Mouse (Mus musculus) lung, adult 2 months (tissue): ENCODE measurements around the gene Kcnab3. TPM values are rescaled to one million over a fixed set of nuclear protein-coding genes. Genes with fewer than 3 reads are reported as not detected.

Experiments
- DNase-seq: peaks from one replicate; pipeline ENCODE4 v3.0.0; 2022
- H3K4me1 ChIP-seq: fragments of 200-500 bp; 2 replicates; pipeline ENCODE4 v1.6.1; 2011; ENCODE audit warnings: low read length; ENCODE audit not compliant: control insufficient read depth, insufficient read depth
- H3K4me3 ChIP-seq: fragments of 200-500 bp; replicated peaks from 2 replicates; pipeline ENCODE3; 2011; ENCODE audit warnings: low read depth, mild to moderate bottlenecking, control low read depth, low read length; ENCODE audit errors: extremely low read depth
- CTCF ChIP-seq: fragments of 200-500 bp; IDR thresholded peaks from 2 replicates; pipeline ENCODE4 v1.5.1; 2011; ENCODE audit warnings: mild to moderate bottlenecking, low read length, control low read depth; ENCODE audit not compliant: insufficient read depth
- POLR2A ChIP-seq: fragments of 200-500 bp; IDR thresholded peaks from 2 replicates; pipeline ENCODE4 v1.6.1; 2011; ENCODE audit warnings: low read depth, mild to moderate bottlenecking, control low read depth, low read length, borderline replicate concordance; ENCODE audit errors: extremely low read depth
- WGBS: fragments of 180-500 bp; shearing (Covaris S2); methylation state at CpG from one replicate; pipeline ENCODE4 v1.1.7; 2018; 5-methylcytosine and 5-hydroxymethylcytosine counted together
- polyA plus RNA-seq: library from polyadenylated mRNA; depleted of rRNA; stranded (reverse); fragments of >200 nt; gene quantifications from 2 replicates; pipeline ENCODE4 v1.2.3, GENCODE M21; 2012

The Kcnab3 gene
- polyA plus RNA-seq, 1 experiment = 2.2 TPM

DNA sequence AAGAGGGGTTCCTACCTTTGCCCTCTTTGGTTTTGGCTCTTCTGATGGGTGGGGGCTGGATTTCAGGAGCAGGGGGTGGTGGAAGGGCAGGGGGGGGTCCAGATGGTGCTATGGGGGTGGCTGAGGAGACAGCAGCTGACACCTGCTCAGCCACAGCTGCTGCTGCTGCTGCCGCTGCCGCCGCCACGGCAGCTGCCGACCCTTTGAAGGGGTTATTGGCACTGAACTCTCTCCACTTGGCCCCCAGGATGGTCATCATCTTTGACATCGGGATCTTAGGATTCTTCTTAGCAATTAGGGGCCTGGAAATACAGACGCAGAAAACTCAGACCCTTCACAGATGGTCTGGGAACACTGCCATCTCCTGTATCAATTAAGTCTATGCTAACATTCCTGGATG lies 36.0 kb downstream of the Kcnab3 start:
- Histone ChIP-seq H3K4me1 (peaks cover 19% of the 10 kb centered on the region), H3K4me3 (no peak overlapping the region)
- no peak for DNase-seq
- 75% methylated on average over 7 of the region's 7 CpGs for WGBS
- TF ChIP-seq CTCF (no peak), POLR2A (no peak)

- Histone ChIP-seq H3K4me3 (no peak overlapping the region), H3K4me1 (peaks cover 19% of the 10 kb centered on the region)
- no peak for DNase-seq
- WGBS = 90% methylated on average over 2 of the region's 2 CpGs
- TF ChIP-seq CTCF = no peak
- TF ChIP-seq POLR2A = no peak
Observed at GRCm38 (mm10) chr11:69362479-69362878, 36.4 kb downstream of the Kcnab3 start.

GRCm38 (mm10) chr11:69364376-69364775 lies 38.3 kb downstream of the Kcnab3 start:
- DNase-seq = no peak
- WGBS = 24% methylated on average over 8 of the region's 8 CpGs
- TF ChIP-seq CTCF (no peak), POLR2A (no peak)
- Histone ChIP-seq H3K4me1 (peaks cover 21% of the 10 kb centered on the region), H3K4me3 (no peak overlapping the region)

- TF ChIP-seq POLR2A (peak; percentile 47; the same call in 1 of the 2 replicates), CTCF (no peak)
- DNase-seq = peak; percentile 98
- 7% methylated on average over 6 of the region's 6 CpGs for WGBS
- no peak overlapping the region for H3K4me3 ChIP-seq
- peaks cover 21% of the 10 kb centered on the region for H3K4me1 ChIP-seq
Observed at GRCm38 (mm10) chr11:69364910-69365309, 38.9 kb downstream of the Kcnab3 start.

- DNase-seq = no peak
- 25% methylated on average over 6 of the region's 6 CpGs for WGBS
- Histone ChIP-seq H3K4me1 (peaks cover 21% of the 10 kb centered on the region), H3K4me3 (peak overlapping the region; percentile 15)
- no peak for TF ChIP-seq CTCF
- no peak for TF ChIP-seq POLR2A
Observed at GRCm38 (mm10) chr11:69365722-69366121, 39.7 kb downstream of the Kcnab3 start.

GRCm38 (mm10) chr11:69366157-69366854 lies 40.2 kb downstream of the Kcnab3 start:
- H3K4me3 ChIP-seq = peak overlapping the region; percentile 19
- under 1% methylated on average over 26 of the region's 26 CpGs for WGBS
- peaks cover 21% of the 10 kb centered on the region for H3K4me1 ChIP-seq
- TF ChIP-seq POLR2A (peak; percentile 63; the same call in 1 of the 2 replicates), CTCF (no peak)
- peak; percentile 97 for DNase-seq

DNA sequence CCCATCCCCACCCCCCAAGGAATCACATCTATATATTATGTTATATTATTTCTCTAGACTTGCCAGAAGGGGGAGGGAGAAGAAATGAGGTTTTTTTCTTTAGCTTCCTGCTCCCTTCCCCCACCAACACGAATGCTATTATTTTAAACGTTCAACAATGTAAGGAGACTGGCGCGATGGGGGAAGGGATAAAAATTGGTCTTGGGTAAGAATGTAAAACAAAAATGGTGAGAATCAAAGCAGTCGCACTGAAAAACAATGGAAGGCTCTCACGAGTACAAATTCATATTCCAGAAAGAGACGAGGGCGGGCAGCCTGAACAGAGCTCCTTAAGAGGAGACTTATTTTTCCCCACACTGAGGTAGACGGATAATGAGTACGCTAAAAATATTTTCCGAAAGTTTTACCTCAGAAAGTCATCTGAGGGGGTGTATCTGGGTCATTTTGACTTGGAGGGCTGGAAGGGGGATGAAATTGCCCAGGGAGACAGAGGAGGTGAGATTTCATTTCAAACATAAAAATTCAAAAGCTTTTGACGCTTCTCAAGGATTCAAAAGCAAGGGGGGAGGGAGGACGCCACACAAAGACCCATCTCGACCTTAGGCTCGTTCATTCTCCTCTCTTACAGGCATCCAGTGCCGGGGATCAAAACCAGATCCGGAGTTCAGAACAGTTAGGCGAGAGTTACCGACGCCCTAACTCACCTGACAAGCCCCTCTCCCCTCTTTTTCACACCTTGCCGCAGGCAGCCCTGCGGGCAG lies 41.0 kb downstream of the Kcnab3 start:
- Histone ChIP-seq H3K4me1 (peaks cover 21% of the 10 kb centered on the region), H3K4me3 (peak overlapping the region; percentile 48)
- TF ChIP-seq CTCF (no peak), POLR2A (no peak)
- under 1% methylated on average over 22 of the region's 22 CpGs for WGBS
- DNase-seq = peak; percentile 58

DNA sequence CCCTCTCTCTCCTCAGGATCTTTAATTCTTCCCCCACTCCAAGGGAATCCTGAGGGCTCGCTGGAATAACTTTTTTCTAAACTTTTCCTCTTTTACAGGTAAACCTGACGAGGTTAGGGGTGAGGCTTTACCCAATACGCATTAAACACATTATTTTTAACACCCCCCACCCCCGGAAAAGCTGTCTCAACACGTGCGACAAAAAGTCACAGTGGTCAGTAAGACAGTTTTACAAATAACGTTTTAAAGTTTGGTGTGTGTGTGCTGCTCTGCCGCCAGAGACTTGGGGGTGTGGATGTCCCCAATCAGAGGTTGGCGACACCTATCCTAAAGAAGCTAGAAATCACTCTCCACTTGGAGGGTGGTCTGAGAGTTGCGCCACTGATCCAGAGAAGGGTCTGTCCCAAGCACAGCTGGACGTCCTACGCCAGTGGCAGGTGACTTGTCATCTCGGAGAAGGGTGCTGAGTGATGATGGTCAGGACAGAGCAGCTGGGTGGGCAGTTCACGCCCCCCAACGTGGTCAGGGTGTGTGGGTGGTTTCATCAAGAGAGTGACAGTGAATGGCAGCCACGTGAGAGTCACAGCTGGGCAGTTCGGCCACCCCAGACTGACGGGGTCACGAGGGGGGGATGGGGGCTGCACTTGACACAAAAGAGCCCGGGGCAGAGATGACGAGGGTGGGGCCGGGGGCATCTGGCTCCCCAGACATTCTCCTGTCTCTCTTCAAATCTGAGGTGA lies 41.7 kb downstream of the Kcnab3 start:
- Histone ChIP-seq H3K4me1 (peaks cover 21% of the 10 kb centered on the region), H3K4me3 (peak overlapping the region; percentile 68)
- no peak for TF ChIP-seq CTCF
- TF ChIP-seq POLR2A = no peak; the same call in 1 of the 2 replicates
- peak; percentile 62 for DNase-seq
- 1% methylated on average over 22 of the region's 22 CpGs for WGBS
